ENCODE assay signal across 19 mouse cellular contexts in the genomic region with DNA sequence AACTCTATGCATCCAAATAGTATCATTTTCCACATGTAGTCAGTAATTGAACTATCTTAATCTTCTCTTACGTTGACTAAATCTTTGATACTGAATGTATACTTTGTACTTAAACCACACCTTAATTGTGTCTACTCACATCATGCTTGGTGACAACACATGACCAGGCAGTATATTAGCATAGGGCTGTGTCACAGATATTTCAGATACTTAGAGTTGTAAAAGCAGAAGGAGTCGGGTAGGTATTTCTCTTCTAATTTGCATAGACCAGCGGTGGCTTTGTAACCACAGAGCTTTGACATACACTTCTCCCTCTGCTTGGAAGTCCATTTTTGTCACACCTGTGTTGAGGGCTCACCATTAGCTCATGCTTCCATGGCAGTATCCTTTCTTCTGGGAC.
DNase-seq lines count a peak whose midpoint lies in the region; ATAC-seq and TF ChIP-seq lines count a peak whose summit lies in the region.
"Had no signal": no experiment of that assay in that cellular context is flagged by ENCODE, and none has a peak within 500 bp of the region (broad histone marks: within the 10 kb centered on the region; RNA-seq: fewer than 3 reads in every experiment).

No protein-coding gene starts in this region.

- H3K4me1 ChIP-seq in CH12.LX (ENCODE audit: control insufficient read depth in 1 of 2, insufficient read depth in 2 of 2), result peaks cover 10 to 40% of the 10 kb centered on the region in 2 experiments
- H3K4me1 ChIP-seq in intestine, postnatal 0 days (replicated peaks; ENCODE audit: control insufficient read depth, insufficient read depth, low read length), result peaks cover 3% of the 10 kb centered on the region; the same call in 1 of the 2 replicates
- peaks cover 5% of the 10 kb centered on the region; the same call in 1 of the 2 replicates for H3K4me1 ChIP-seq in stomach, embryonic 15.5 days
- H3K4me1 ChIP-seq: forebrain, embryonic 15.5 days had no signal

- no peak overlapping the region for H3K27ac ChIP-seq in CH12.LX (ENCODE audit: insufficient read depth, low read depth)
- peak overlapping the region; percentile 80 for H3K27ac ChIP-seq in intestine, postnatal 0 days (ENCODE audit: low read depth, low read length)
- H3K27ac ChIP-seq in stomach, embryonic 15.5 days, result no peak overlapping the region
- H3K27ac ChIP-seq: embryonic facial prominence, embryonic 12.5 days; forebrain, embryonic 15.5 days; hindbrain, embryonic 12.5 days had no signal

- TF ChIP-seq RAD21 in CH12.LX (IDR thresholded peaks at IDR 0.05; ENCODE audit: low read depth, low read length), result no peak

- no peak overlapping the region for H3K4me3 ChIP-seq in CH12.LX (replicated peaks in 1 of 3; ENCODE audit: low read depth in 2 of 3, low read length in 2 of 3, poor library complexity in 1 of 3)
- H3K4me3 ChIP-seq in intestine, postnatal 0 days (ENCODE audit: low read depth, low read length), result no peak overlapping the region
- H3K4me3 ChIP-seq in stomach, embryonic 15.5 days (replicated peaks), result no peak overlapping the region
- H3K4me3 ChIP-seq: embryonic facial prominence, embryonic 12.5 days; forebrain, embryonic 15.5 days; hindbrain, embryonic 12.5 days had no signal

- in situ Hi-C loops in CH12.LX (cut with MboI; ENCODE audit: low pct_ligation_motif_present, low pct_unique_long_range_greater_than_20kb, low sequenced_read_pairs), result loop anchor here (10.0 kb wide), 1 partner anchor 53 kb away; no protein-coding TSS in a partner anchor

- dilution Hi-C loops in CH12.LX (cut with MboI; ENCODE audit: extremely low pct_ligation_motif_present, extremely low pct_unique_long_range_greater_than_20kb, low sequenced_read_pairs), result no loop called here

- no peak for TF ChIP-seq POLR2A in CH12.LX (IDR thresholded peaks at IDR 0.05; ENCODE audit: low read depth, low read length)

- no peaks in the 10 kb centered on the region for H3K36me3 ChIP-seq in CH12.LX (replicated peaks in 1 of 2; ENCODE audit: control insufficient read depth in 1 of 2, insufficient read depth in 1 of 2, low read length in 1 of 2)
- H3K36me3 ChIP-seq in intestine, postnatal 0 days (ENCODE audit: control insufficient read depth, insufficient read depth), result no peaks in the 10 kb centered on the region
- no peaks in the 10 kb centered on the region for H3K36me3 ChIP-seq in stomach, embryonic 15.5 days
- H3K36me3 ChIP-seq: embryonic facial prominence, embryonic 12.5 days; forebrain, embryonic 15.5 days; hindbrain, embryonic 12.5 days had no signal

- intact Hi-C loops in gastrocnemius, postnatal 36 days (cut with DNase I), result no loop called here

- H3K27me3 ChIP-seq in CH12.LX (replicated peaks), result no peaks in the 10 kb centered on the region
- no peaks in the 10 kb centered on the region for H3K27me3 ChIP-seq in intestine, postnatal 0 days (replicated peaks; ENCODE audit: control insufficient read depth, insufficient read depth, low read length)
- no peaks in the 10 kb centered on the region for H3K27me3 ChIP-seq in stomach, embryonic 15.5 days (replicated peaks)
- H3K27me3 ChIP-seq: embryonic facial prominence, embryonic 12.5 days; forebrain, embryonic 15.5 days; hindbrain, embryonic 12.5 days had no signal

- H3K4me2 ChIP-seq in CH12.LX (ENCODE audit: insufficient read depth, low read depth, poor library complexity, severe bottlenecking), result no peak overlapping the region; the same call in 1 of the 2 replicates
- no peak overlapping the region for H3K4me2 ChIP-seq in intestine, postnatal 0 days (replicated peaks; ENCODE audit: low read depth)
- H3K4me2 ChIP-seq in stomach, embryonic 15.5 days, result no peak overlapping the region
- H3K4me2 ChIP-seq: embryonic facial prominence, embryonic 12.5 days; forebrain, embryonic 15.5 days; hindbrain, embryonic 12.5 days had no signal

- 0 out of 2 replicates have a peak, but pooled peaks have one; percentile 15 for TF ChIP-seq EP300 in CH12.LX (IDR thresholded peaks at IDR 0.05; ENCODE audit: low read length)

- H3K79me2 ChIP-seq in CH12.LX (replicated peaks; ENCODE audit: control insufficient read depth, extremely low read depth, insufficient read depth, poor library complexity, severe bottlenecking), result no peaks in the 10 kb centered on the region

- peaks cover 3% of the 10 kb centered on the region for H3K9me3 ChIP-seq in CH12.LX (replicated peaks; ENCODE audit: low read length)
- H3K9me3 ChIP-seq in intestine, postnatal 0 days (ENCODE audit: control insufficient read depth), result no peaks in the 10 kb centered on the region
- H3K9me3 ChIP-seq in stomach, embryonic 15.5 days, result no peaks in the 10 kb centered on the region
- H3K9me3 ChIP-seq: embryonic facial prominence, embryonic 12.5 days; forebrain, embryonic 15.5 days; hindbrain, embryonic 12.5 days had no signal

- no peak overlapping the region for H3K9ac ChIP-seq in CH12.LX (ENCODE audit: insufficient read depth, low read depth)
- H3K9ac ChIP-seq in intestine, postnatal 0 days (ENCODE audit: low read depth, low read length), result no peak overlapping the region
- no peak overlapping the region for H3K9ac ChIP-seq in stomach, embryonic 15.5 days
- H3K9ac ChIP-seq: embryonic facial prominence, embryonic 12.5 days; forebrain, embryonic 15.5 days; hindbrain, embryonic 12.5 days had no signal

- DNase-seq in A20 (ENCODE audit: low read depth, low spot score) (peak; percentile 40), CH12.LX (ENCODE audit: extremely low read depth) (peak; percentile 70)
- no peak for DNase-seq in gastrocnemius, postnatal 36 days
- DNase-seq in urinary bladder, postnatal 25 days (ENCODE audit: low spot score), result no peak
- no peak for DNase-seq in layer of hippocampus, adult 8-10 months (ENCODE audit: low spot score in 2 of 2)
- DNase-seq: adrenal gland, postnatal 10 days; cerebellum, adult 11-12 months; cerebellum, adult 9-10 months; cerebellum, postnatal 25 days; gastrocnemius, postnatal 10 days; heart, postnatal 10 days; heart, postnatal 4 days had no signal

- peak; percentile 88 for ATAC-seq in intestine, postnatal 0 days
- ATAC-seq in stomach, embryonic 15.5 days (ENCODE audit: insufficient read depth, low FRiP score, low read depth), result 0 out of 2 replicates have a peak, but pooled peaks have one; percentile 35
- ATAC-seq: CD4-positive, CD25-positive, alpha-beta regulatory T cell, adult 4 months; forebrain, embryonic 15.5 days; hindbrain, embryonic 16.5 days had no signal

- WGBS in intestine, postnatal 0 days, result 32% methylated on average over 3 of the region's 3 CpGs
- 79% methylated on average over 3 of the region's 3 CpGs for WGBS in stomach, embryonic 15.5 days

- TF ChIP-seq CTCF in CH12.LX (conservative IDR thresholded peaks at IDR 0.05 in 1 of 2, IDR thresholded peaks at IDR 0.05 in 1 of 2; ENCODE audit: low read depth in 2 of 2, low read length in 2 of 2), result no peak
- TF ChIP-seq CTCF in intestine, postnatal 0 days (IDR thresholded peaks at IDR 0.05; ENCODE audit: low read depth), result no peak

TF ChIP-seq in CH12.LX, 34 proteins besides CTCF, POLR2A, EP300 and RAD21:
- TF ChIP-seq RCOR1 (conservative IDR thresholded peaks at IDR 0.05; ENCODE audit: low read depth, low read length), result no peak
- peak; percentile 27; the same call in 1 of the 2 replicates for TF ChIP-seq BHLHE40 (IDR thresholded peaks at IDR 0.05; ENCODE audit: low read depth, low read length)
- no peak for TF ChIP-seq MEF2A (IDR thresholded peaks at IDR 0.05; ENCODE audit: borderline replicate concordance, low read depth, low read length)
TF ChIP-seq in CH12.LX: peak in this region for 1.

Comparison
In these comparisons a context has a peak if more than half of its experiments do, and no peak if none do; other contexts are left out.
1. DNase-seq: peak in A20 (single experiment) and CH12.LX (single experiment); none in gastrocnemius, postnatal 36 days (0 of 2), urinary bladder, postnatal 25 days (single experiment) and layer of hippocampus, adult 8-10 months (0 of 2).